Mouse (Mus musculus) midbrain, embryonic 13.5 days (tissue): ENCODE results near the gene Ankrd24. TPM values are rescaled to one million over a fixed set of nuclear protein-coding genes. Genes with fewer than 3 reads are reported as not detected.
"Not testable (repeated sequence)": the region's sequence is repeated elsewhere in the genome, so short reads cannot be mapped to it uniquely, and the experiment has no call there.

Experiments used
- ATAC-seq: fragments of 200-750 bp; cut with Nextera tagmentation; 2 replicates; pipeline ENCODE4 v1.8.0; 2017; ENCODE audit warnings: mild to moderate bottlenecking, moderate TSS enrichment, moderate library complexity
- H3K27ac ChIP-seq: fragments of 300-500 bp; sonication (generic); 2 replicates; pipeline ENCODE4 v1.5.1; 2015; ENCODE audit warnings: inconsistent platforms, mild to moderate bottlenecking, moderate library complexity
- H3K27me3 ChIP-seq: fragments of 300-500 bp; sonication (generic); 2 replicates; pipeline ENCODE4 v1.6.1; 2015; ENCODE audit warnings: mild to moderate bottlenecking, inconsistent platforms
- H3K36me3 ChIP-seq: fragments of 300-500 bp; sonication (generic); 2 replicates; pipeline ENCODE4 v1.6.1; 2015; ENCODE audit warnings: mild to moderate bottlenecking, inconsistent platforms
- H3K4me1 ChIP-seq: fragments of 300-500 bp; sonication (generic); replicated peaks from 2 replicates; pipeline ENCODE4 v1.6.1; 2015; ENCODE audit warnings: inconsistent platforms
- H3K4me2 ChIP-seq: fragments of 300-500 bp; sonication (generic); replicated peaks from 2 replicates; pipeline ENCODE4 v1.6.1; 2015; ENCODE audit warnings: moderate library complexity, mild to moderate bottlenecking, inconsistent platforms
- H3K4me3 ChIP-seq: fragments of 300-500 bp; sonication (generic); replicated peaks from 2 replicates; pipeline ENCODE4 v1.5.1; 2015; ENCODE audit warnings: mild to moderate bottlenecking, inconsistent platforms
- H3K9ac ChIP-seq: fragments of 300-500 bp; sonication (generic); replicated peaks from 2 replicates; pipeline ENCODE4 v1.6.1; 2015; ENCODE audit warnings: mild to moderate bottlenecking, inconsistent platforms
- H3K9me3 ChIP-seq: fragments of 300-500 bp; sonication (generic); 2 replicates; pipeline ENCODE4 v1.6.1; 2016; ENCODE audit warnings: mild to moderate bottlenecking, inconsistent platforms
- WGBS: fragments of 180-500 bp; shearing (Covaris S2); methylation state at CpG from one replicate; pipeline ENCODE4 v1.1.7; 2015; 5-methylcytosine and 5-hydroxymethylcytosine counted together
- polyA plus RNA-seq: library from polyadenylated mRNA; unstranded; fragments of >200 nt; fragmentation: Nextera tagmentation; extraction: Ambion mirVana; gene quantifications from 2 replicates; pipeline ENCODE4 v1.2.1, GENCODE M21; 2015

Gene Ankrd24
- polyA plus RNA-seq, 1 experiment from 2014 or later = 9.3 TPM

DNA sequence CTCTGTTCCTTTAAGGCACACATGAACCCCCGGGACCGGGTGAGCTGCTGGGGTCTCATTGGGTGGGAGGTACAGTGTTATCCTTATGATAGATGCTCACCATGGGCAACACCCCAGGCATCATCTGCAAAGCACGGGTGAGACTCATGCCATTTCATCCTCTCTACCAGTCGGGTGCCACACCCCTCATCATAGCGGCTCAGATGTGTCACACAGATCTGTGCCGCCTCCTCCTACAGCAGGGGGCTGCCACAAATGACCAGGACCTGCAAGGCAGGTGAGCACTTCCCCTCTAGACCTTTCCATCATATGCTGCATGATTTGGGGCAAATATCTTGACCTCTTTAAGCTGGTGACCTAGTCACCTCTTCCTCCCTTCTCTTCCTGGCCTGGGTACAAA, 9.8 kb downstream of the Ankrd24 start:
- Histone ChIP-seq H3K4me3 (no peak overlapping the region), H3K27ac (no peak overlapping the region), H3K27me3 (peaks cover 16% of the 10 kb centered on the region; the same call in 1 of the 2 replicates), H3K9ac (0 out of 2 replicates have a peak overlapping the region, but pooled peaks have one; percentile 26), H3K4me2 (no peak overlapping the region), H3K4me1 (peaks cover 34% of the 10 kb centered on the region), H3K9me3 (no peaks in the 10 kb centered on the region), H3K36me3 (no peaks in the 10 kb centered on the region)
- 82% methylated on average over 6 of the region's 6 CpGs for WGBS
- no peak for ATAC-seq

GRCm38 (mm10) chr10:81640825-81641224, 12.5 kb downstream of the Ankrd24 start:
- H3K4me3 ChIP-seq, H3K36me3 ChIP-seq, H3K27me3 ChIP-seq, H3K27ac ChIP-seq, H3K9me3 ChIP-seq, ATAC-seq, H3K9ac ChIP-seq, H3K4me2 ChIP-seq: not testable (repeated sequence)
- H3K4me1 ChIP-seq = peaks cover 29% of the 10 kb centered on the region
- WGBS = 36% methylated on average over 4 of the region's 4 CpGs

- H3K4me2 ChIP-seq = peak overlapping the region; percentile 92; the same call in 1 of the 2 replicates
- WGBS = 86% methylated on average over 2 of the region's 2 CpGs
These were observed 13.2 kb downstream of the Ankrd24 start for GRCm38 (mm10) chr10:81641566-81641965.

GRCm38 (mm10) chr10:81641978-81642647, 13.8 kb downstream of the Ankrd24 start:
- H3K4me3 ChIP-seq = peak overlapping the region; percentile 71
- peaks cover 29% of the 10 kb centered on the region for H3K4me1 ChIP-seq
- no peaks in the 10 kb centered on the region for H3K9me3 ChIP-seq
- H3K27ac ChIP-seq = peak overlapping the region; percentile 96; the same call in 1 of the 2 replicates
- H3K9ac ChIP-seq = peak overlapping the region; percentile 95
- no peaks in the 10 kb centered on the region for H3K36me3 ChIP-seq
- no peak for ATAC-seq
- 0 out of 2 replicates have a peak, but pooled peaks cover 3% of the 10 kb centered on the region for H3K27me3 ChIP-seq
- H3K4me2 ChIP-seq = peak overlapping the region; percentile 92
- WGBS = 80% methylated on average over 8 of the region's 8 CpGs

More at GRCm38 (mm10) chr10:81641566-81641965, 13.2 kb downstream of the Ankrd24 start:
- Histone ChIP-seq H3K27ac (no peak overlapping the region), H3K9ac (peak overlapping the region; percentile 95), H3K36me3 (no peaks in the 10 kb centered on the region), H3K4me1 (peaks cover 29% of the 10 kb centered on the region), H3K27me3 (0 out of 2 replicates have a peak, but pooled peaks cover under 1% of the 10 kb centered on the region), H3K4me3 (no peak overlapping the region; the same call in 1 of the 2 replicates), H3K9me3 (no peaks in the 10 kb centered on the region)
- ATAC-seq = no peak

GRCm38 (mm10) chr10:81642648-81643448, 14.5 kb downstream of the Ankrd24 start:
- 21% methylated on average over 24 of the region's 24 CpGs for WGBS
- Histone ChIP-seq H3K4me3 (peak overlapping the region; percentile 71), H3K27me3 (0 out of 2 replicates have a peak, but pooled peaks cover 3% of the 10 kb centered on the region), H3K4me2 (peak overlapping the region; percentile 92), H3K36me3 (no peaks in the 10 kb centered on the region), H3K27ac (peak overlapping the region; percentile 96), H3K9me3 (no peaks in the 10 kb centered on the region), H3K9ac (peak overlapping the region; percentile 95), H3K4me1 (peaks cover 29% of the 10 kb centered on the region)
- no peak for ATAC-seq

GRCm38 (mm10) chr10:81643449-81644055, 15.2 kb downstream of the Ankrd24 start:
- peak overlapping the region; percentile 96 for H3K27ac ChIP-seq
- H3K36me3 ChIP-seq = no peaks in the 10 kb centered on the region
- H3K4me1 ChIP-seq = peaks cover 29% of the 10 kb centered on the region
- ATAC-seq = peak; percentile 91
- H3K9me3 ChIP-seq = no peaks in the 10 kb centered on the region
- under 1% methylated on average over 75 of the region's 75 CpGs for WGBS
- H3K27me3 ChIP-seq = 0 out of 2 replicates have a peak, but pooled peaks cover 3% of the 10 kb centered on the region
- peak overlapping the region; percentile 92 for H3K4me2 ChIP-seq
- H3K4me3 ChIP-seq = peak overlapping the region; percentile 71
- peak overlapping the region; percentile 95 for H3K9ac ChIP-seq

- H3K9me3 ChIP-seq = no peaks in the 10 kb centered on the region
- WGBS = 50% methylated on average over 2 of the region's 2 CpGs
- H3K4me2 ChIP-seq = peak overlapping the region; percentile 92
- ATAC-seq = peak; percentile 16; the same call in 1 of the 2 replicates
- H3K4me3 ChIP-seq = peak overlapping the region; percentile 71
- H3K9ac ChIP-seq = peak overlapping the region; percentile 95
- H3K4me1 ChIP-seq = peaks cover 29% of the 10 kb centered on the region
- 0 out of 2 replicates have a peak, but pooled peaks cover 3% of the 10 kb centered on the region for H3K27me3 ChIP-seq
- peak overlapping the region; percentile 96 for H3K27ac ChIP-seq
- no peaks in the 10 kb centered on the region for H3K36me3 ChIP-seq
These were observed 15.8 kb downstream of the Ankrd24 start for GRCm38 (mm10) chr10:81644162-81644561.

GRCm38 (mm10) chr10:81644716-81645115, 16.4 kb downstream of the Ankrd24 start:
- Histone ChIP-seq H3K4me3 (no peak overlapping the region), H3K9ac (no peak overlapping the region), H3K4me2 (no peak overlapping the region), H3K27ac (no peak overlapping the region), H3K4me1 (peaks cover 29% of the 10 kb centered on the region), H3K27me3 (0 out of 2 replicates have a peak, but pooled peaks cover 3% of the 10 kb centered on the region), H3K9me3 (no peaks in the 10 kb centered on the region), H3K36me3 (no peaks in the 10 kb centered on the region)
- no peak for ATAC-seq
- 91% methylated on average over 18 of the region's 18 CpGs for WGBS

GRCm38 (mm10) chr10:81645391-81645790, 17.1 kb downstream of the Ankrd24 start:
- no peak overlapping the region for H3K4me3 ChIP-seq
- WGBS = 87% methylated on average over 4 of the region's 4 CpGs
- no peaks in the 10 kb centered on the region for H3K9me3 ChIP-seq
- 0 out of 2 replicates have a peak, but pooled peaks cover 3% of the 10 kb centered on the region for H3K27me3 ChIP-seq
- H3K36me3 ChIP-seq = no peaks in the 10 kb centered on the region; the same call in 1 of the 2 replicates
- no peak overlapping the region for H3K4me2 ChIP-seq
- H3K27ac ChIP-seq = no peak overlapping the region
- H3K4me1 ChIP-seq = peaks cover 34% of the 10 kb centered on the region
- no peak for ATAC-seq
- H3K9ac ChIP-seq = no peak overlapping the region

DNA sequence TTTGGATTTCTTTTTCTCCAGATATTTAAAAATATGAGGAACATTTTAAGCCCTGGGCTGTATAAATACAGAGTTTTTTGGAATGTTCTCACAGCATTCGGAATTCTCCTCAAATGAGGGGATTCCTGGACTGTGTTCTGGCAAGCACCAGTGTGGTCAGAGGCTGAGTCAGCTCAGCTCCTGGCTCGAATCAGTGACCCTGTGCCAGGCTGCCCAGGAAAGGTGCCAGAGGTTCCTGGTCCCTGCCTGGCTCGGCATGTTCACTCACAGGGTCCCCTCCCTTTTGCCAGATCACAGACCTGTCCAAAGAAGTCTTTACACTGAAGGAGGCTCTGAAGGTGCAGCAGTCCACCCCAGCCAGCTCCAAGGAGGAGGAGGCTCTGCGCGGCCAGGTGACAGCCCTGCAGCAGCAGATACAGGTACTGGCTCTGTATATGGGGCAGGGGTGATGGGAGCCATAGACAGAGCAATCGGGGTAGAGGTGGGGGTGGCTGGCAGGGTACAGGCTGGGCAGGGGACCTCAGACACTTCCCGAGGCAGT, 17.7 kb downstream of the Ankrd24 start:
- 78% methylated on average over 7 of the region's 7 CpGs for WGBS
- H3K36me3 ChIP-seq = peaks cover 7% of the 10 kb centered on the region
- no peak for ATAC-seq

More for the DNA sequence above, 17.7 kb downstream of the Ankrd24 start:
- Histone ChIP-seq H3K27ac (no peak overlapping the region), H3K4me1 (peaks cover 31% of the 10 kb centered on the region), H3K9ac (no peak overlapping the region), H3K27me3 (0 out of 2 replicates have a peak, but pooled peaks cover 3% of the 10 kb centered on the region), H3K9me3 (no peaks in the 10 kb centered on the region), H3K4me2 (no peak overlapping the region), H3K4me3 (no peak overlapping the region)
